Mouse (Mus musculus): ENCODE data around the gene Rnf6.

DNA sequence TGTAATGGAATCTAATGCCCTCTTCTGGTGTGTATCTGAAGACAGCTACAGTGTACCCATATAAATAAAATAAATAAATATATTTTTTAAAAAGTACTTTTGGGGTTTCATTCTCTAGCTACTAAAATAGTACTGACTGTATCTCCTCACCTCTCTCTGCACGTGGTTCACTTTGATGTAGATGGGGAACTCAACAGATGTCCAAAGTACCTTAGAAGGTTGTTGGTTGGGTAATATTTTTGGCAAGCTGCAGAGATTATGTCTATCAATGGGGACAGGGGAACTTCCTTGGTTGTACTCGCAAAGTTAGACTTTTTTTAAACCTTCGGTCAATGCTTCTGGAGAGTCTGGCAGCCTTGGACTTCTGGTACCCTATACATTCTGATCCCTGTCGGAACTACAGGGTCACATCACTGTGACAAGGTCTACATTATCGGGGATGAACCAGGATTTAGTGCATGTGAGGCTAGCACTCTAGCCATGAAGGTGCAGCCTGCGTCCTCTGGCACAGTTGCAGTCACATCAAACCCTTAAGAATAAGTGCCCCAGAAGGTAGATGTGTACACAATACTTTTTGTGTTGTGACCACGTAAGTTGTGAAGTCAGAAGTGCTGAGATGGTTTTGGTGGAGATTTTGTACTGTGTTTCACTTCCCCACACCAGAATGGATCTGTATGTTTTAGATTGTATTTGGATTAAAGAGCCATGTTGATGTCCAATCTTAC is 24.5 kb upstream of the Rnf6 start:
- TF ChIP-seq CTCF (conservative IDR thresholded peaks at IDR 0.05; ENCODE audit: low read length) (no peak), NANOG (IDR thresholded peaks at IDR 0.05; ENCODE audit: borderline replicate concordance, low read length) (no peak), POU5F1 (IDR thresholded peaks at IDR 0.05; ENCODE audit: borderline replicate concordance, low read length) (no peak)

All from E14TG2a.4 (cell line).